8 mouse cellular contexts compared by ENCODE assay signal in the genomic region with DNA sequence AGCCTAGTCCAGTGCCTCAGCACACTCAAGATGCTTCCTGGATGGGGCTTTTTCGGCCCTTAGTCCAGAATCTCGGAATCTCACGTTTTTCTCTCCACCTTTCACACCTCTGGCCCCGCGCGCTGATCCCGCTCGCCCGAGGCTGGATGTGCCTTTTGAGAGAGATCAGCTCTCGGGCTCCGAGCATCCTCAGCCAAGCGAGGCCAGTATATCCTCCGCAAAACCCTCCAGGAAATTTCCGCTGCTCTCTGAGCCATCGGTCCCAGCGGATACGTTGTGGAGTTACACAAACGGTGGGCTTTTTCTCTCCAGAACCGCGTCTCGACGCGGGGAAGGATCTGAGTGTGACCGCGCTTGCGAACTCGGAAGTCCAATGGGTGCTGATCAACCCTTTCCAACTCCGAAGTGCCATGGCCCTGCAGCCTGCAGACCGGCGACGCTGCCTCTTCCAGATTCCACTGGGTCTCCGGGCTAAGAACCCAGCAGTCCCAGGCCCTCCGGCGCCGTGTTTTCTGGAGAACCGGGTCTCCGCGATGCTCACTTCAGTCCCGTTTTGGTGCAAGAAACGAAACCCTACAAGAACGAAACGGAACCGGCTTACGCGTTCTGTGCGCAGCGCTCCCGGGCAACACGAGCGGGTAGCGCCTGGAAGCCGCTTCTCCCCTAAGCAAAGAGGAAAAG. TPM values are rescaled to one million over a fixed set of nuclear protein-coding genes. Genes with fewer than 3 reads are reported as not detected.
DNase-seq lines count a peak whose midpoint lies in the region; ATAC-seq lines count a peak whose summit lies in the region.

No protein-coding gene starts in this region.

- H3K27ac ChIP-seq in hindbrain, embryonic 16.5 days (ENCODE audit: low read depth, low read length) = no peak overlapping the region
- H3K27ac ChIP-seq in stomach, embryonic 16.5 days (ENCODE audit: low read length) = no peak overlapping the region

- no peak for ATAC-seq in hindbrain, embryonic 16.5 days
- no peak for ATAC-seq in stomach, embryonic 16.5 days (ENCODE audit: insufficient read depth, low FRiP score)

- H3K9ac ChIP-seq in hindbrain, embryonic 16.5 days (ENCODE audit: low read depth, low read length) = peak overlapping the region; percentile 1; the same call in 1 of the 2 replicates
- 0 out of 2 replicates have a peak overlapping the region, but pooled peaks have one; percentile 5 for H3K9ac ChIP-seq in stomach, embryonic 16.5 days (ENCODE audit: low read length)

- peak overlapping the region; percentile 33 for H3K4me3 ChIP-seq in hindbrain, embryonic 16.5 days (ENCODE audit: low read length)
- peak overlapping the region; percentile 33 for H3K4me3 ChIP-seq in stomach, embryonic 16.5 days (replicated peaks; ENCODE audit: low read length)

- H3K4me2 ChIP-seq in hindbrain, embryonic 16.5 days (ENCODE audit: low read length) = peak overlapping the region; percentile 59
- H3K4me2 ChIP-seq in stomach, embryonic 16.5 days (ENCODE audit: low read depth, low read length) = peak overlapping the region; percentile 49

- no peaks in the 10 kb centered on the region for H3K36me3 ChIP-seq in hindbrain, embryonic 16.5 days (ENCODE audit: control insufficient read depth, insufficient read depth, low read length)
- H3K36me3 ChIP-seq in stomach, embryonic 16.5 days (ENCODE audit: control insufficient read depth, insufficient read depth, low read length) = no peaks in the 10 kb centered on the region

- H3K9me3 ChIP-seq in hindbrain, embryonic 16.5 days (ENCODE audit: control insufficient read depth, low read length) = no peaks in the 10 kb centered on the region
- no peaks in the 10 kb centered on the region for H3K9me3 ChIP-seq in stomach, embryonic 16.5 days (replicated peaks; ENCODE audit: control insufficient read depth, low read length)

- DNase-seq in cerebellum, postnatal 25 days = peak; percentile 36 to 52
- DNase-seq in cerebellum, adult 9-10 months = no peak
- DNase-seq in urinary bladder, postnatal 14 days (ENCODE audit: low spot score) = peak; percentile 9
- no peak for DNase-seq in urinary bladder, postnatal 10 days (ENCODE audit: low spot score)
- peak; percentile 23 to 51 for DNase-seq in lung, postnatal 4 days
- DNase-seq in urinary bladder, adult 2 months (ENCODE audit: low spot score) = no peak

- WGBS in hindbrain, embryonic 16.5 days = 1% methylated on average over 52 of the region's 52 CpGs
- WGBS in stomach, embryonic 16.5 days = under 1% methylated on average over 52 of the region's 52 CpGs

- peaks cover 53% of the 10 kb centered on the region for H3K27me3 ChIP-seq in hindbrain, embryonic 16.5 days (replicated peaks; ENCODE audit: control insufficient read depth, insufficient read depth, low read length)
- peaks cover 92% of the 10 kb centered on the region for H3K27me3 ChIP-seq in stomach, embryonic 16.5 days (ENCODE audit: control insufficient read depth, insufficient read depth, low read length)

- peaks cover 36% of the 10 kb centered on the region for H3K4me1 ChIP-seq in hindbrain, embryonic 16.5 days (ENCODE audit: control insufficient read depth, insufficient read depth, low read depth, low read length)
- peaks cover 20% of the 10 kb centered on the region for H3K4me1 ChIP-seq in stomach, embryonic 16.5 days (ENCODE audit: control insufficient read depth, insufficient read depth, low read length)

RNA-seq across cellular contexts. Expression of a gene that starts 2.8 kb away (rescaled TPM):
- 1.1 TPM in 1 of 2 replicates, not detected in the other for polyA plus RNA-seq in hindbrain, embryonic 16.5 days (2015; fragmentation: Nextera tagmentation; extraction: Ambion mirVana)
- not detected in 2 replicates for polyA plus RNA-seq in stomach, embryonic 16.5 days (2015; fragmentation: Nextera tagmentation; extraction: Ambion mirVana)
- 0.04 TPM in 1 of 2 replicates, not detected in the other for polyA plus RNA-seq in urinary bladder, adult 2 months (2012; rRNA removed)

RNA-seq across cellular contexts. Expression of a gene that starts 52.5 kb away (rescaled TPM):
- polyA plus RNA-seq in hindbrain, embryonic 16.5 days (2015; fragmentation: Nextera tagmentation; extraction: Ambion mirVana) = 36.5 and 37.1 TPM in 2 replicates
- 63.6 and 63.7 TPM in 2 replicates for polyA plus RNA-seq in stomach, embryonic 16.5 days (2015; fragmentation: Nextera tagmentation; extraction: Ambion mirVana)
- 12.5 and 24.3 TPM in 2 replicates for polyA plus RNA-seq in urinary bladder, adult 2 months (2012; rRNA removed)

Comparison
In these comparisons a context has a peak if more than half of its experiments do, and no peak if none do; other contexts are left out.
1. DNase-seq: peak in cerebellum, postnatal 25 days (2 of 2), urinary bladder, postnatal 14 days (single experiment) and lung, postnatal 4 days (2 of 2); none in cerebellum, adult 9-10 months (single experiment), urinary bladder, postnatal 10 days (single experiment) and urinary bladder, adult 2 months (single experiment).